Mouse (Mus musculus): ENCODE data around the gene Hist1h1c. TPM values are rescaled to one million over a fixed set of nuclear protein-coding genes. Genes with fewer than 3 reads are reported as not detected.

The Hist1h1c gene
- polyA plus RNA-seq, 2 experiments: 46.8 to 72.5 TPM

- DNase-seq (ENCODE audit: low read depth in 3 of 3, low spot score in 3 of 3): no peak
- 84% methylated on average over 3 of the region's 3 CpGs for WGBS (ENCODE audit: insufficient replicate concordance)
- H3K27me3 ChIP-seq (ENCODE audit: control insufficient read depth, insufficient read depth, low read length): no peaks in the 10 kb centered on the region
- TF ChIP-seq CTCF (IDR thresholded peaks at IDR 0.05; ENCODE audit: low read depth): no peak
- TF ChIP-seq EP300 (IDR thresholded peaks at IDR 0.05; ENCODE audit: low read depth): no peak
- H3K9me3 ChIP-seq (ENCODE audit: control insufficient read depth, low read length): no peaks in the 10 kb centered on the region
- peak overlapping the region; percentile 88 for H3K4me2 ChIP-seq (ENCODE audit: low read depth)
- peaks cover 37 to 39% of the 10 kb centered on the region in 2 experiments for H3K4me1 ChIP-seq (replicated peaks; ENCODE audit: control insufficient read depth in 2 of 2, insufficient read depth in 2 of 2, low read length in 1 of 2)
- H3K4me3 ChIP-seq (ENCODE audit: insufficient read depth in 1 of 2, low read depth in 2 of 2, low read length in 2 of 2): peak overlapping the region in 1 of 2 experiments; percentile 62; a peak in 2 of 4 replicates
- peak overlapping the region; percentile 99 for H3K27ac ChIP-seq
- H3K9ac ChIP-seq (replicated peaks): peak overlapping the region; percentile 93
- no peaks in the 10 kb centered on the region for H3K36me3 ChIP-seq (replicated peaks; ENCODE audit: control insufficient read depth, insufficient read depth, low read depth)
- no peak for ATAC-seq (ENCODE audit: insufficient read depth)
These were observed 20.7 kb downstream of the Hist1h1c start for GRCm38 (mm10) chr13:23759251-23759771.

DNA sequence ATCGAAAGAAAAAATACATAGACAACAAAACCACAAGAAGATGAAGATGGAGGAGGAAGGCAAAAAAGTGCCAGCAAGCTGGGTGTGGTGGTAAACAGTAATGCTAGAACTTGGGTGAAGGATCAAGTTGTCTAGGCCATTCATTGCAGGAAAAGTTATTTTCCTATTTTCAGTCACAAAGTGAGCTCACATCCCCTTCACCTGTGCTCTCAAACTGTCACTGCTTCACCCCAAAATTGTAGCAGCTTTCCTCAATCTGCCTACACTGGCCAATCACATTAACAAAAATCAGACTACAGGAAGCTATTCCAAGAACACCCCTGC lies 21.3 kb downstream of the Hist1h1c start:
- WGBS (ENCODE audit: insufficient replicate concordance): 37% methylated on average over 1 of the region's 1 CpGs
- Histone ChIP-seq H3K27ac (peak overlapping the region; percentile 99), H3K27me3 (ENCODE audit: control insufficient read depth, insufficient read depth, low read length) (no peaks in the 10 kb centered on the region), H3K36me3 (replicated peaks; ENCODE audit: control insufficient read depth, insufficient read depth, low read depth) (no peaks in the 10 kb centered on the region), H3K4me2 (ENCODE audit: low read depth) (peak overlapping the region; percentile 88), H3K9ac (replicated peaks) (peak overlapping the region; percentile 93), H3K9me3 (ENCODE audit: control insufficient read depth, low read length) (no peaks in the 10 kb centered on the region), H3K4me3 (ENCODE audit: insufficient read depth in 1 of 2, low read depth in 2 of 2, low read length in 2 of 2) (peak overlapping the region; percentile 62), H3K4me1 (replicated peaks; ENCODE audit: control insufficient read depth in 2 of 2, insufficient read depth in 2 of 2, low read length in 1 of 2) (peaks cover 38 to 43% of the 10 kb centered on the region in 2 experiments)
- no peak for DNase-seq (ENCODE audit: low read depth in 3 of 3, low spot score in 3 of 3)
- TF ChIP-seq EP300 (IDR thresholded peaks at IDR 0.05; ENCODE audit: low read depth): no peak
- no peak for TF ChIP-seq CTCF (IDR thresholded peaks at IDR 0.05; ENCODE audit: low read depth)
- no peak for ATAC-seq (ENCODE audit: insufficient read depth)

DNA sequence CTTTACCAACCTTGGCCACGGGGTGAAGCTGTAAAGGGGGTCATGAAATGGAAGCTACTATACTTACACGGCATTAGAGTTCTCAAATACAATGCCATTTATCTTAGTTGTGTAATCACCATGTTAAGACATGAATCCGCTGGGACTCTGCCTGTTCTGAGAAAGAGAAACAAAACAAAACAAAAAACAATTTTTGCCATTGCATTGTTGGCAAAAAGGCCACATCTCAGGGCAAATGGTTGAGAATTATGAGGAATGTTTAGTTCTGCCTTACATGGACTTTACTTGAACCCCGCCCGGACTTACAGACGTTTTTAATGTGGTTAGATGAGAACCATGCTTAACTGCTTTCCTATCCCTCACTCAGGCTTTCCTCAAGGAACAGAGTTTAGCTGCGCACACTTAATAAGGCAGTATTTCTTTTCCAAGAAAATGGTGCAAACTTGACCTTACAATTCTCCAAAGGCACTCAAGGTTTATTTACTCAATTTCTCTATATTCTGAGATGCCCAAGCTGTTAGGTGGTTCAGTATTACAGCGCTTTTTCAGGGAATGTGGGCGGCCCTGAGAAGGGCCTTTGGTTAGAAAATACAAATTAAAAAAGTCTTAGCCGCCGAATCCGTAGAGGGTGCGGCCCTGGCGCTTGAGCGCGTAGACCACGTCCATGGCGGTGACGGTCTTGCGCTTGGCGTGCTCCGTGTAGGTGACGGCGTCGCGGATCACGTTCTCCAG lies 21.8 kb downstream of the Hist1h1c start:
- 1% methylated on average over 20 of the region's 27 CpGs for WGBS (ENCODE audit: insufficient replicate concordance)
- TF ChIP-seq CTCF (IDR thresholded peaks at IDR 0.05; ENCODE audit: low read depth) (peak; percentile 34; the same call in 1 of the 2 replicates), EP300 (IDR thresholded peaks at IDR 0.05; ENCODE audit: low read depth) (no peak)
- Histone ChIP-seq H3K4me2 (ENCODE audit: low read depth) (peak overlapping the region; percentile 88), H3K4me3 (ENCODE audit: insufficient read depth in 1 of 2, low read depth in 2 of 2, low read length in 2 of 2) (peak overlapping the region; percentile 62), H3K9ac (replicated peaks) (peak overlapping the region; percentile 93), H3K4me1 (replicated peaks; ENCODE audit: control insufficient read depth in 2 of 2, insufficient read depth in 2 of 2, low read length in 1 of 2) (peaks cover 35 to 43% of the 10 kb centered on the region in 2 experiments), H3K27ac (peak overlapping the region; percentile 99), H3K27me3 (ENCODE audit: control insufficient read depth, insufficient read depth, low read length) (no peaks in the 10 kb centered on the region), H3K9me3 (ENCODE audit: control insufficient read depth, low read length) (no peaks in the 10 kb centered on the region), H3K36me3 (replicated peaks; ENCODE audit: control insufficient read depth, insufficient read depth, low read depth) (no peaks in the 10 kb centered on the region)
- ATAC-seq (ENCODE audit: insufficient read depth) (no peak), DNase-seq (ENCODE audit: low read depth in 3 of 3, low spot score in 3 of 3) (peak in 1 of 3 experiments; percentile 72)

DNA sequence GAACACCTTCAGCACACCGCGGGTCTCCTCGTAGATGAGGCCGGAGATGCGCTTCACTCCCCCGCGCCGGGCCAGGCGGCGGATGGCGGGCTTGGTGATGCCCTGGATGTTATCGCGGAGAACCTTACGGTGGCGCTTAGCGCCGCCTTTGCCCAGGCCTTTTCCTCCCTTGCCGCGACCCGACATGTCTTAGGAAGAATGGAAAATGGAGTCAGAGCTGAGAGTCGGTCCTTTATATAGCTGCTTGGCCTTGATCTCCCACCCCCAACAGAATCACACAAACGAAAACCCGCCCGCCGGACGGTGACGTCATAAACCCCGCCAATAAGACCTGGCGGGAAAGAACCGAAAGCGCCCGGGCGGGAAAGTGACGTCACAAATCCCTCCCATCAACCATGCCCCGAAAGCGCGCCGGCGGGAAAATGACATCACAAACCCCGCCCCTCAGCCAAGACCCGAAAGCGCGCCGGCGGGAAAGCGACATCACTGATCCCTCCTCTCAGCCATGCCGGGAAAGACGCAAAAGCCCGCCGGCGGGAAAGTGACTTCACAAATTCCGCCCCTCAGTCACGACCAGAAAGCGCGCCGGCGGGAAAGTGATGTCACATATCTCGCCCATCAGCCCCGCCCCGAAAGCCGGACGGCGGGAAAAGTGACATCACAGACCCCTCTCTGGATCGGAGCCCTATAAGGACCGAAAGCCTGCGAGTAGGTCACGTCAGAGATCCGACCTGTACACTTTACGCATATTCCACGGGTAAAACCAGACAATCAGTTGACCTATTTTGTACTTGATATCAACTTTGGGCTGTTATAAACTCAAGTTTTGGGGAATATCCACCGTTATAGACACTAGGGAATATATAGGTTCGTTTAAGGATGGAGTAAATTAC lies 22.6 kb downstream of the Hist1h1c start, which contains the start of gene Hist1h4a:
Hist1h4a (minus strand) TSS at position 259 of the 893 bp plus-strand sequence.
- DNase-seq (ENCODE audit: low read depth in 3 of 3, low spot score in 3 of 3) (peak; percentile 99 to 100 (median 99)), ATAC-seq (ENCODE audit: insufficient read depth) (peak; percentile 63)
- Histone ChIP-seq H3K9ac (replicated peaks) (peak within 1 kb of the TSS; percentile 93), H3K36me3 (replicated peaks; ENCODE audit: control insufficient read depth, insufficient read depth, low read depth) (no peaks in the 10 kb centered on the region), H3K27ac (peak within 1 kb of the TSS; percentile 99), H3K9me3 (ENCODE audit: control insufficient read depth, low read length) (no peaks in the 10 kb centered on the region), H3K4me1 (replicated peaks; ENCODE audit: control insufficient read depth in 2 of 2, insufficient read depth in 2 of 2, low read length in 1 of 2) (peaks cover 29 to 40% of the 10 kb centered on the region in 2 experiments), H3K4me3 (ENCODE audit: insufficient read depth in 1 of 2, low read depth in 2 of 2, low read length in 2 of 2) (peak within 1 kb of the TSS; percentile 62), H3K27me3 (ENCODE audit: control insufficient read depth, insufficient read depth, low read length) (no peaks in the 10 kb centered on the region), H3K4me2 (ENCODE audit: low read depth) (peak within 1 kb of the TSS; percentile 88)
- WGBS (ENCODE audit: insufficient replicate concordance): under 1% methylated on average over 61 of the region's 72 CpGs
- TF ChIP-seq EP300 (IDR thresholded peaks at IDR 0.05; ENCODE audit: low read depth): peak; percentile 85
- 0 out of 2 replicates have a peak, but pooled peaks have one; percentile 12 for TF ChIP-seq CTCF (IDR thresholded peaks at IDR 0.05; ENCODE audit: low read depth)
